Mouse (Mus musculus): Measurements from ENCODE around the gene Zfp704.

Gene Zfp704

DNA sequence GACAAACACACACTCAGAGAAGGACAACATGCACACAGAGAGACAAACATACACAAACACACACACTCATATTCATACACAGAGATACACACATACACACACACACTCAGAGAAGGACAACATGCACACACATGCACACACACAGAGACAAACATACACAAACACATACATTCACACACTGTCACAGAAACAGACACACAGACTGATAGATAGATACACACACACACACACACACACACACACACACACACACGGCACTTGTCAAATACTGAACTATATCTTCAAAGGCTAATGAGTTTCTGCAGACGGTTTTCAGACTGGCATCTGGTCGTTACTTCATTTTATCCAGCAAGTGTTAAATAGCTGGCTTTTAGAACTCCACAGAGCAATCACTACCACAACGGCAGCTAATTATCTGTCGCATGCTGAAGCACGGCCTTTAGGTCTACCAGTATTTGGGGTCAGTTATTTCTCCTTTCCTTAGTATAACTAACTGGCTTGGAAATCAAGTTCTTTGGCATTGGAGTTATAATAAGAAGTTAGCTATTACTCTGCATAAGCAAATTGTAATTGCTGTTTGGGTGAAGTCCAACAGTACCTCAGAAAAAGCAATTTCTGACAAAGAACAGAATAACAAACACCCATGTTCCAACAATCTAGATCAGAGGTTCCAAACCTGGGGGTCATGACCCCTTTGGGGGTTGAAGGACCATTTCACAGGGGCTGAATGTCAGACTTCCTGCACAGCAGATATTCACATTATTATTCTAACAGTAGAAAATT is 51.9 kb downstream of the Zfp704 start:
- no peak for DNase-seq (ENCODE audit: low spot score in 2 of 2)

DNA sequence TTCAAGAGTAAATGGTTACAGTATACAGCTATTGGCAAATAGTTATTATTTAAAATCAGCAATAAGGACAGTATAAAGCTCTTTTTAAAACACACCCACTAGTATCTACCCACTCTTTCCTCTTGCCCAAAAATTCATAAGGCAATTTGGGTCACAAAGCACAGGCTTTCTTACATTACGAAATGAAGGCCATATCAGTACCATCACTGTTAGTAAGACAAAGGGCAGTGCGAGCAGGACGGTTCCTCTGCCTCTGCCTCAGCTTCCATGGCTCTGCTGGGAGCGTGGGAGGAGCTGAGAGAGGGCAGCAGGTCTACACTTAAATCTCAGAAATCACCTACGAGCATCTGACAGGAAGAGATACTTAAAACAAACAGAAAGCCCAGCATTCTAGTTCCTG is 53.7 kb downstream of the Zfp704 start:
- DNase-seq (ENCODE audit: low spot score in 2 of 2): no peak

DNA sequence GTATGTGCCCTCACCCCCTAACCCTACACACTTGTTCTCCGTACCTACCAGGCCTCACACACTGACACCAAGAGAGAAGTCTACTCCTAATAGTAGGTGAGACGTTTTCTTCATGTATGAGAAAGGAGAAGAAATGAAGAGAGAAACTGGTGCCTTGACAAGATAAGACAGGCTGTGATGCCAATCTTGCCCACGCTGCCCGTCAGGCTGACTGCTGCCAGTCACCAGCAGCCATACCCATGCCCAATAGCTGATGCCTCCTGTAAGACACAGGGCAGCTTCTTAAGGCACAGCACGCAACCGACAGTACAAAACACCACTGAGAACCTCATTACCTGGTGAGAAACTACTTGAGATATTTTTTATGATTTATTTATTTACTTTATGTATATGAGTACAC is 55.0 kb downstream of the Zfp704 start:
- DNase-seq (ENCODE audit: low spot score in 2 of 2): no peak

DNA sequence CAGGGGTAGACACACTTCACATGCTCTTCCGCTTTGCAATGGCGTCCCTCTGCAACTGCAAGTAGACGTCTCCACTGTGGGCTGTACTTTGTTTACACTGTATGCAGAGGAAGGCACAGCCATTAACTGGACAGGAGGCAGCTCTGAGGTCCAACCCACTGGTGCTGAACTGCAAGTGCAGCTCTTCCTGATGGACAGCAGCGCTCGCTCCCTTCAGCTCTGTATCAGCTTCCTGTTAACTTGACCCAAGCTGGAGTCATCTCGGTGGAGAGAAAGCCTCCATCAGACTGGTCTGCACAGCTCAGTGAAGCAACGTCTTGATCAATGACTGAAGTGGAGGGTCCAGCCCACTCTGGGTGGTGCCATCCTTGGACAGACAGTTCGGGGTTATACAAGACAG is 57.6 kb downstream of the Zfp704 start:
- DNase-seq (ENCODE audit: low spot score in 2 of 2): no peak

DNA sequence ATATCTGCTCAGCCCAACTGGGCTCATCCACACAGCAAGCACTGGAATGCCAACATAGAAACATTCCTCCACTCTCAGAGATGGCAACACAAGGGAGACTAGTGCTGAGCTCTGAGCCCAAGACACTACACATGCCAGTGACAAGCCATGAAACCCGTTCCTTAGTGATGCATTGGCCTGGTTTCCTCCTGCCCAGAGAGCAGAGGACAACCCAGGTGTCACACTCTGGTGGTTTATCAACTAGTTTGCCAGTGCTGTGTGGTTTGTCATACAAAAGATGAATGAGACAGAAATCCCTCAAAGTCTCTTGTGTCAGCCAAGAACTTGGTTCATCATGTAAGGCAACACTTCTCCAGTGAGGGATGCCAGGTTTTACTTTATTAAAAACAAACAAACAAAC is 59.0 kb downstream of the Zfp704 start:
- no peak for DNase-seq (ENCODE audit: low spot score in 2 of 2)

DNA sequence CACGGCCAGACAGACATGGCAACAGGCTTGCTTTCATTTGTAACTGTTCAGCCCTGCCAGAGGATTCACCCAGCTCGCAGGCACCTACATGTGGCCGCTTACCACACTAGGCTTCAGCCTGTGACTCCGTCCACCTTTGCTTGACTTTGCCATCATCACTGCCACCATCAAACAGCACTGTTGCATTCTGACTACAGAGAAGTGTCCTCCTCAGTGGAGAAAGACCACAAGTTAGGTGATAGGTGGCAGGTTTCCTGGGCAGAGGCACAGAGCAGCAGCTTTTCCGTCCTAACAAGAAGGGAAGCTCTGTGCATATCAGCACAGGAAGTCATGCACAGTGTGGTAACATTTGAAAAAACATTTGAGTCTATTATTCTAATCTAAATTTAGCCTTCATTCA is 60.1 kb downstream of the Zfp704 start:
- no peak for DNase-seq (ENCODE audit: low spot score in 2 of 2)

DNA sequence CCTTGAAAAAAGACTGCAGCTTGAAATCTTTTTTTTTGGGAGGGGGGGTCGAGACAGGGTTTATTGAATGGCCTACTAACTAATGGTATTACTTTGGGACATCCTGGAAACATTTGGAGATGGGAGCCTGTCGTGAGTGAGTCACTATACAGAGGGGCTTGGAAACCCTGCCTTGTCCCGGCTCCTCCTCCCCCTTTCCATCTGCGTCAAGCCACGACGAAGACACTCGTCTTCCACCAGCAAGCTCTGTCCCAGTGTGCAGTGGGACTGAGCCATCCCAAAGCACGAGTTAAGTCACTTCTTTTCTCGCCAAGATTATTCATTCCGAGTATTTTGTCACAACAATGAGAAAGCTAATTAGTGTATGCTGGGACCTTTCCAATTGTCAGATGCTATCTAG is 61.7 kb downstream of the Zfp704 start:
- no peak for DNase-seq (ENCODE audit: low spot score in 2 of 2)

DNA sequence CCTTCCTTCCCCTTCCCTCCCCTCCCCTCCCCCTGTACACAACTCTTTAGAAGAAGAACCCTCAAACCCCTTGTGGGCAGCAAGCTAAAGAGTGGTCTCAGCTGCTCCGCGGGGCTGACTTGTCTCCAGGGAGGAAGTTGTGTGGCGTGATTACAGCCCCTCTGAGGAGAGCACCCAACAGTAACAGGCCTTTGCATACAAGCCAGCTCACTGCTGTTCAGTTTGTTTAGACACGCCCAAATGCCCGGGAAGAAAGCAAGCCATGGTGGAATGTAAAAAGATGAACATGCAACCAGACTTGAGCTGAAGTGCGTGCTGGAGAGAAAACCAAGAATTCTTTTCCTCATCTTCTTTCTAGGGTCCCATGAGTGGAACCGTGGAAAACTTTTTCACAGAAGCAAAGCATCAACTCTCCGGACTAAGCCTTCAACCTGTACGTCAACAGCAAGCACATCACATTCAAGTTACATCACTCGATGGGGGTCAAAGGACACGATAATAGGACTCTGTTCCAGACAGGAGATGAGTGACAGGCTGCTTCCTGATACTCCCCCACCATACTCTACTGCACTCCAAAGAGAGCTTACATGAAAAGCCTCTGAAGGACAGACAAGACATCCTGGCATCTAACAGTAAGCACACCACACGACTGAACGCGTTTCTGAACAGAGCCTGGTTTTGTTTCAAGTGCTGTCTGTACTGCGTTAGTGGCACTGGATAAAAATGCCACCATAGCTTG is 62.8 kb downstream of the Zfp704 start:
- no peak for DNase-seq (ENCODE audit: low spot score in 2 of 2)

DNA sequence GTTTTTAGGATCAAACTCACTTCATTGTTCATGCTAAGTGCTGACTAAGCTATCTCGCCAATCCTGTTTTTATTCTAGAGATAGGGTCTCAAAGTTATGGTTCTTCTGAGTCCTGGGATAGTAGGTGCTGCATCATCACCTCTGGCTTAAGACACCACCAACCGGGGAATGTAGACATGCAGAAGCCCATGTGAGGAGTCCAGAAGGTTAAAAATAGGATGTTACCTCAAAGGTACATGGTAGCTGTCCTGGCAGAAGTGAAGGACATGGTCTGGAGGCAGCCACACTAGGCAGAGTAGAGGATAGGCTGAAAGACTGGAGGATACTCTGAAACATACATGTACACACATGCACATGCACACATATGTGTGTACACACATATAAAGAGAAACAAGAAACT is 65.5 kb downstream of the Zfp704 start:
- no peak for DNase-seq (ENCODE audit: low spot score in 2 of 2)

DNA sequence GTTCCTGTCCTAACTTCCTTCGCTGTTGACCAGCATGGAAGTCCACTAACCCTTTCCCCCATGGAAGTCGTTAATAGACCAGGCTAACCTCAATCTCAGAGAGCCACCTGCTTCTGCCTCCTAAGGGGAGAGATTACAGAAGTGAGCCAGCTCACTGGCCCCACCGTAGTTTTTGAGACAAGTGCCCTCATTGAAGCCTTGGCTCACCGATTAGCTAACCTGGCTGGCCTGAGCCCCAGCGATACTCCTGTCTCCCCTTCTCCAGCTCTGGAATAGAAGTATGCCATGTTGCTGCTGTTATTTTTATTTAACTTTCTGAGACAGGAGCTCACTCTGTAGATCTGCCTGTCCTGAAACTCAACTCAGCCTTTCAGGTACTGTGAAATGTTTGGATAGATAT is 66.0 kb downstream of the Zfp704 start:
- DNase-seq (ENCODE audit: low spot score in 2 of 2): no peak

DNA sequence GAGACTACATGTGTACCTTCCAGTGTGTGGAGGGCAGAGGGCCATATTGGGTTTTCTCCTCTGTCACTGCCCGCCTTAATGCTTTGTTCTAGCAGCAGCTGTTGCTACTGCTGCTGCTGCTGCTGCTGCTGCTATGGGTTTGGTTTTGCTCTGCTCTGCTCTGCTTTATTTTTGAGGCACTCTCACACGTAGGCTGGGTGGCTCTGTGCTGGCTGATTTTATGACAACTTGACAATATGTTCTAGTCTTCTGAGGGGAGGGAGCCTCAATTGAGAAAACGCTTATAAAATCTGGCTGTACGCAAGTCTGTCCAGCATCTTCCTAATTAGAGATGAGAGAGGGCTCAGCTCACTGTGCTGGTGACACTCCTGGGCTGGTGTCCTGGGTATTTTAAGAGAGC is 66.4 kb downstream of the Zfp704 start:
- DNase-seq (ENCODE audit: low spot score in 2 of 2): peak in 1 of 2 experiments; percentile 34

DNA sequence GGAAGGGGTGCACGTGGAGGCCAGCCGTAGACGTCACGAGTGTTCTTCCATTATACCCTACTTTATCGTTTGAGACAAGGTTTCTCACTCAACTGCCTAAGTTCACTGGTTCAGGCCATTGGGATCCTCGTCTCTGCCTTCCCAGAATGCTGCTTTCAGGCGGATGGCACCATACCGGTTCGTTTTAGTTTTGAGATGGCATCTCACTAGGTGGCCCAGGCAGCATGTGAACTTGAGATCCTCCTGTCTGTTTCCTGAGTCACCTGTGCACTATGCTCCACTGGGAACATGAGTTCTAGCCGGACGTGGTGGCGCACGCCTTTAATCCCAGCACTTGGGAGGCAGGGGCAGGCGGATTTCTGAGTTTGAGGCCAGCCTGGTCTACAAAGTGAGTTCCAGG is 68.3 kb downstream of the Zfp704 start:
- DNase-seq (ENCODE audit: low spot score in 2 of 2): no peak

DNA sequence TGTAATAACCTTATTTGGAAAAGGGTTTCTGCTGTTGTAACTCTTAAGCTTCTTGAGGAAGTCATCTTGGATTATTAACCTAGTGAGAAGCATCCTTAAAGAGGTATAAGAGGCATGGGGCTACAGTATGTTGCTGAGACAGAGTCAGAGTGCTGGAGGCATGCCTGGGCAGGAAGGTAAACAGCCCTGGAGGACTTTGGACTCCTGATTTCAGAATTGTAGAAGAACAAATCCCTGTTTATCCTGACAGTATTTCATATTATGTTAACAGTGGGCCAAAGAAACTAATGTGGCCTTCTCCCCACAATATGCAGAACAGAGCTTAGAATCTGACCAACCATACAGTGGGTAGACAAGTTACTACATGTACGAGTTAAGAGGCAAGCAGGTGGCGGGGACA is 71.4 kb downstream of the Zfp704 start:
- no peak for DNase-seq (ENCODE audit: low spot score in 2 of 2)

DNA sequence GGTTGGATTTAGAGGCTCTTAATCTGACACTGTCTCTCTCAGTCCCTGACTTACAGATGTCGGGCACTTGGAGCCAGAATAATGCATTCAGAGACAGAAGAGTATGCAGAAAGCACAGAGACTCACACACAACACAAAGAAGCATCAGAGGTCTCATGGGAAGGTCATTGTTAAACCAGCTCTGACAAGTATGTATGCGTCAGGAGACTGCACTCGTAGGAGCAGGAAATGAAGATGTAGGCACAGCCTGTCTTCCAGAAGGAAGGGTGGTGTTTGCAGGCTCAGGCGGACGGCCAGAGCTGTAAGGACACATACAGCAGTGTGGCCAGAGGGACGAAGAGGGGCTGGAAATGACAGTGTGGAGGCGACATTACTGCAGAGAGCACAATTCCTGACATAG is 72.0 kb downstream of the Zfp704 start:
- DNase-seq (ENCODE audit: low spot score in 2 of 2): no peak

DNA sequence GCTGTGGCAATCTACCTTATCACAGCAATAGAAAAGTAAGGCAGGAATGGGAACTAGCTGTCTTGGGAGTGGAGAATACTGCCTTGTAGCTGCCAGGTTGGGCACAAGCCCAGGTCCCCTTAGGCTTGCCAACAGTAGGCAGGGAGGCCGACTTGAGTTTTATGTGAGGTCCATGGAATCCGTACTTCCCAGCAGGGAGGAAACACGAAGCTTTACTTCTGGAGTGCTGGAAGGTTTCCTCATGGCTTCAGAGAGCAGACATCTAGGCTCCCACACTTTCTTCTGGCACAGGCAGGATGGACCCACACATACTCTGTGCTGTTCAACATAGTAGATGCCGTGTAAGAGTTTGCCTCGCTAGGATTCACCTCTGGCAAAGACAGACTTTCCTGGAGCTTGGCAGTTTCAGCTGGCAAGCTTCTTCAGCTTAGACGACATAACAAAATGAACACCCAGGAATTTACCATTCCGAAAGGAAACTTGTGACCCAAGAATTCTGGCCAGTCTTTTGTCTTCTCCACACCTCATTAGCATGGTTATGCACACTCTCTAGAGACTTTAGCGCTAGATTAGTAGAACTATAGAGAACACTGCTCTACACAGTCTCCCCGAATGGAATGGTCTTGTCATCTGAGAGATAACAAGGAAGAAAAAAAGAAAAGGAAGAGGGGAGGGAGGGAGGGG is 79.6 kb downstream of the Zfp704 start:
- no peak for DNase-seq (ENCODE audit: low spot score in 2 of 2)

DNA sequence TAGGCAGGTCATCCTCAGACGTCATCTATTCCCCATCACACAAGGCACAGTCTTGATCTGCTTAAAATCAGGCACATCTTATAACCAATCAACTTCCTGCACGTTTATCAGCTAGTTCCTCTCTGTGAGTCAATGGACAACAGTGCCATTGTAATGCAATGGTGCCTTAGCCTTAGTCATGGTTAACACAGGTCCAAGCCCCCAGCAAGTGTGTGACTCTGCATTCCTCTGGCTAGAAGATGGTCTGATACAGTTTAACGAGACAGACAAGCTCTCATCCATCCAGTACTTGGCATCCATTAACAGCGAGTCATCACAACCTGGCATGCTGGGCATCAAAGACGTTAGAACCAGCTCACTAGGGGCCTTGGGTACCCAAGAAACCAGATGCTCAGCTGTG is 85.5 kb downstream of the Zfp704 start:
- DNase-seq (ENCODE audit: low spot score in 2 of 2): no peak

DNA sequence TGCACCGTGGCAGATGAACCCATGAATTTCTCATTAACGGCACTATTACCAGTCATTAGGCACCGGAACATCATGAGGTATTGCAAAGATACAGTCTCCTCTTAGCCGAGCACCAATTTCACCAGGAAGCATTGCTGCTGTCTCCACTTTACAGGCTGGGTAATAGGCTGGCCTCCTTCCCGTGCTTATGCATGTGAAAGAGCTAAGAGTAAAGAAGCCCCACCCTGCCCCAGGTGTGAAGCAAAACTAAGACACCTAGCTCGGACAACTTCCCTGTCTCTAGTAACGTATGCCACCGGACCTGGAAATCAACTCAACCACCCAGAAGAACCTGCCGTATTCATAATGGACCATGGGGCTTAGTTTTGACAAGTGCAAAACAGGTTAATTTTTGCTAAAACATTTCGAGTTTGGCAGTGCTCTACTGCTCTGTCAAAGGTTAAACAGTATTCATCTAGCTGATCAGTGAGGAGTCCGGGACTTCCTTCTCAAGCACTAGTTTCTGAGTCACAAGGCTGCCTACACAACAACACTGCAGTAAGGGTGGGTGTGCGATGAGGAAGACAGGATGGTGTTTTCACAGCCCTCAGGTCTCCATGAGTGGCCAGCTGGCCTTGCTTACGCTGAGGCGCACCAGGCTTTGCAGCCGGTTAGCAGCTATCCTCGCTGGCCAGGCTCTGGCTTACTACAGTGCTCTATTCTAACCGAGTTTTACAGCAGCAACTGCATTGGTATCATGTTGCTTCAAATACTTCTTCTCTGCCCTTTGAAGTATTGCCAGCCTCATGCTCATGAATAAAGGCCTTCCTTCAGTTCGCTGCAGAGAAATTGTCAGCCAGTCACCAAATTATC is 86.6 kb downstream of the Zfp704 start:
- peak; percentile 57 to 60 for DNase-seq (ENCODE audit: low spot score in 2 of 2)

DNA sequence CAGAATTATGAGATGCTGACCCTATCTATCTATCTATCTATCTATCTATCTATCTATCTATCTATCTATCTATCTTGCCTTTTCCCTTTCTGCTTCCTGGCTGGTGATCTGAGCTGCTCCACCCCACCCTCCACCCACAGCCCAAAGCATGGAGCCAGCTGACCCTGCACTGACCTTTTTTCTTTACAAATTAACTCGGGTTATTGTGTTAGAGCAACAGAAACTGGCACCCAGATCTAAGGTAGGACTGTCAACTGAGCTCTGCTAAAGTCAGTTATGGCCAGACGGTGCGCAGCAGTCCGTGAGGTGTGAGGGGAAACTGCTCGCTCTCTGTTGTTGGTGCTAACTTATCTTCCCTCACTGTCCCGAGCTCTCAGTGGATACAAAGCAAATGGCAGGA is 87.9 kb downstream of the Zfp704 start:
- no peak for DNase-seq (ENCODE audit: low spot score in 2 of 2)

DNA sequence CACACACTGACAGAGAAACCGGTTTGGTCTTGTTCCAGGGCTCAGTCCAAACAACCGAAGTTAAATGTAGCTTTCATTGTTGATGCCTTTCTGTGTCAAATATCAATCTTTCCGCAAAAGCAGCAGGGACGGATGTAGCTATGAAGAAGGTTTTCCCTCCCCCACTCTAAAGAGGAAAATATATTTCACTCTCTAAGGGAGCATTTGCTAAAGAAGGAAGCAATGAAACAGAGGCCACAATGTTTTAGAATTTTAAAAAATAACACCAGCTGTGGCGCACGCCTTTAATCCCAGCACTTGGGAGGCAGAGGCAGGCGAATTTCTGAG is 89.2 kb downstream of the Zfp704 start:
- DNase-seq (ENCODE audit: low spot score in 2 of 2): no peak

DNA sequence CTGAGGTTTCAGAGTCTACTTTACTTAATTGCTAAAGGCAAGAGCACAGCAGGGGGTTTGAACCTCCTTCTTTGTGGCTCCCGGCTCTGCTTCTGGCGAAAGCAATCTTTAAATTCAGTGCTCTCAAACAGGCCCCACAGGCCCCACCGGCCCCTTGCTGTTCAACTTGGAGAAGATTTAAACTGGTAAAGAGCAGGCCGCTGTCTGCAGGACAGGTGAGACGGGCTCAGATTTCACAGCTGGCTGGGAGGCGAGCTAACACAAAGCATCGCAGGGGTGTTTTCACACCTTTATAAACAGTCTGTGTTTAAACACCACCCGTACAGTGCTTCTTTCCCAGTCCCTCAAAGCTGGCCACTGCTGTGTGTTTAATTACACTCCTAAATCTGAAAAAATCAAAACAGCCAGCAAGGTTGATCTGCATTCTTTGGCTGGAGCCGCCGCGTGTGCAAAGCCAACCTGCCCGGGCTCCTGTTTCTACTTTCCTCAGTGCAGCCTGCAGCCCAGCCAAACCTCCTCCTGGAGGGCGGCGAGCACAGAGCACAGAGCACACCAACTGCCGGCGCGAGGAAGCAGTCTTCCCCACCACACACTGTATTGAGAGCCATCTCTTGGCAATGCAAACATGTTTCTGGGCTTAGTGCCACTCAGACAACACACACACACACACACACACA is 89.7 kb downstream of the Zfp704 start:
- DNase-seq (ENCODE audit: low spot score in 2 of 2): peak; percentile 53 to 60

DNA sequence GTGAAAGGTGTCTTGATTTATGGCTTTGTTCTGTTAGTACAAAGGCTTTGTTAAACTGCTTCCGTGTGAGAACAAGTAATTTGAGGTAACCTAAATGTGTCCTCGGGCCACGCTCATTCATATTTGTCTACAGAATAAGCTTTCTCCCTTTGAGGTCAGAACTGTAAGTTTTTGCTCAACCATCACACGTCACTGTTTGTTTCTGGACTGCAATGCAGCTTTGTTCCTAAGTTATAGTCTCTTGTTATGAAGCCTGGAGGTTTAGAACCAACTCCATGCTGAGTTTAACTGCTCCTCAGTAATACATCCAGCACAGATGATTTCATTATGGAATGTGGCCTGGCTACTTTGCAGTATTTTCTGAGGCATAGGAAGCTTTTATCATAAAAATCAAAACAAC is 90.4 kb downstream of the Zfp704 start:
- no peak for DNase-seq (ENCODE audit: low spot score in 2 of 2)

DNA sequence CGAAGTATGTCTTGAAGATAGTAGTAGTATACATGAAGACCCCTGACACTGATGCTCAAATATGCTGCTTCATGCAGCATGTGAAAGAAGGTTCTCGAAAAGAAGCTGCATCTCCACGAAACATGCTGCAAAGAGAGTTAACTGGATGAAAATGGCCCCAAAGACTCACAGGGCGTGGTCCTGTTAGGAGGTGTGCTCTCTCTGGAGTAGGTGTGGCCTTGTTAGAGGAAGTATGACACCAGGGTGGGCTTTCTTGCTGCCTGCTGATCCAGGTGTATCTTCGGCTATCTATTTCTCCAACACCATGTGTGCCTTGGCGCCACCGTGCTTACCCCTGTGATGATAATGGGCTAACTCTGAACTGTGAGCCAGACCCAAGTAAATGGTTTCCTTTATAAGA is 90.9 kb downstream of the Zfp704 start:
- no peak for DNase-seq (ENCODE audit: low spot score in 2 of 2)
